Mouse (Mus musculus) megakaryocyte, embryonic 14.5 days (primary cell): ENCODE data around the gene Fcna. TPM values are rescaled to one million over a fixed set of nuclear protein-coding genes. Genes with fewer than 3 reads are reported as not detected.

ENCODE experiments used
- H3K27me3 ChIP-seq: replicated peaks from 2 replicates; pipeline ENCODE3; 2012; ENCODE audit warnings: inconsistent platforms
- H3K36me3 ChIP-seq: replicated peaks from 2 replicates; pipeline ENCODE3; 2012; ENCODE audit warnings: low read length, inconsistent platforms, mixed read lengths
- H3K4me1 ChIP-seq: 2 replicates; pipeline ENCODE4 v1.6.1; 2012; ENCODE audit warnings: inconsistent platforms
- H3K4me3 ChIP-seq: replicated peaks from 2 replicates; pipeline ENCODE3; 2012; ENCODE audit warnings: moderate library complexity, mild to moderate bottlenecking, inconsistent platforms
- H3K9me3 ChIP-seq: 2 replicates; pipeline ENCODE4 v1.6.1; 2012; ENCODE audit warnings: inconsistent platforms
- FLI1 ChIP-seq: IDR thresholded peaks from 2 replicates; pipeline ENCODE4 v1.6.1; 2012; ENCODE audit warnings: low read length, inconsistent platforms, mixed read lengths
- GATA1 ChIP-seq: IDR thresholded peaks from 3 replicates; pipeline ENCODE4 v1.6.1; 2012; ENCODE audit warnings: mixed read lengths, low read length, inconsistent platforms, borderline replicate concordance
- polyA plus RNA-seq: library from polyadenylated mRNA; stranded (reverse); fragments of >175 nt; gene quantifications from 2 replicates; pipeline ENCODE4 v1.2.3, GENCODE M21; 2012; ENCODE audit warnings: low replicate concordance; ENCODE audit not compliant: insufficient read depth

Gene Fcna
- polyA plus RNA-seq, 1 experiment, result 0.49 TPM

GRCm38 (mm10) chr2:25616398-25616797, 11.4 kb downstream of the Fcna start:
- Histone ChIP-seq H3K4me3 (no peak overlapping the region), H3K4me1 (peaks cover 24% of the 10 kb centered on the region), H3K27me3 (peaks cover 94% of the 10 kb centered on the region), H3K9me3 (no peaks in the 10 kb centered on the region), H3K36me3 (no peaks in the 10 kb centered on the region)
- no peak for TF ChIP-seq FLI1
- TF ChIP-seq GATA1, result no peak

- Histone ChIP-seq H3K4me1 (peaks cover 34% of the 10 kb centered on the region), H3K9me3 (no peaks in the 10 kb centered on the region), H3K36me3 (peaks cover 6% of the 10 kb centered on the region), H3K4me3 (peak overlapping the region; percentile 98), H3K27me3 (peaks cover 36% of the 10 kb centered on the region)
- TF ChIP-seq GATA1 (no peak), FLI1 (no peak)
These were observed 19.2 kb downstream of the Fcna start for GRCm38 (mm10) chr2:25608671-25609070.

- peak within 1 kb of the TSS; percentile 98 for H3K4me3 ChIP-seq
- peaks cover 13% of the 10 kb centered on the region for H3K36me3 ChIP-seq
These were observed 19.8 kb downstream of the Fcna start, which contains the start of gene Rabl6 for GRCm38 (mm10) chr2:25607761-25608622. Gene Rabl6, minus strand, starts transcription at chr2:25608521.

GRCm38 (mm10) chr2:25602526-25602925, 25.3 kb downstream of the Fcna start:
- Histone ChIP-seq H3K27me3 (no peaks in the 10 kb centered on the region), H3K36me3 (peaks cover 68% of the 10 kb centered on the region), H3K9me3 (no peaks in the 10 kb centered on the region), H3K4me3 (no peak overlapping the region), H3K4me1 (peaks cover 35% of the 10 kb centered on the region)
- TF ChIP-seq FLI1, result no peak
- no peak for TF ChIP-seq GATA1

More at GRCm38 (mm10) chr2:25607761-25608622, 19.8 kb downstream of the Fcna start, which contains the start of gene Rabl6:
- TF ChIP-seq FLI1, result no peak
- TF ChIP-seq GATA1, result no peak
- Histone ChIP-seq H3K9me3 (no peaks in the 10 kb centered on the region), H3K27me3 (peaks cover 29% of the 10 kb centered on the region), H3K4me1 (peaks cover 29% of the 10 kb centered on the region)

GRCm38 (mm10) chr2:25600037-25600436, 27.8 kb downstream of the Fcna start:
- TF ChIP-seq GATA1, result no peak
- no peak for TF ChIP-seq FLI1
- Histone ChIP-seq H3K4me1 (peaks cover 19% of the 10 kb centered on the region), H3K27me3 (no peaks in the 10 kb centered on the region), H3K9me3 (no peaks in the 10 kb centered on the region), H3K36me3 (peaks cover 93% of the 10 kb centered on the region), H3K4me3 (no peak overlapping the region)

GRCm38 (mm10) chr2:25598749-25599148, 29.1 kb downstream of the Fcna start:
- Histone ChIP-seq H3K4me3 (no peak overlapping the region), H3K9me3 (no peaks in the 10 kb centered on the region), H3K27me3 (no peaks in the 10 kb centered on the region), H3K36me3 (peaks cover 95% of the 10 kb centered on the region), H3K4me1 (peaks cover 19% of the 10 kb centered on the region)
- no peak for TF ChIP-seq GATA1
- no peak for TF ChIP-seq FLI1

GRCm38 (mm10) chr2:25596765-25597510, 30.9 kb downstream of the Fcna start:
- peaks cover 21% of the 10 kb centered on the region for H3K4me1 ChIP-seq
- no peaks in the 10 kb centered on the region for H3K27me3 ChIP-seq
- peaks cover 95% of the 10 kb centered on the region for H3K36me3 ChIP-seq
- H3K9me3 ChIP-seq, result no peaks in the 10 kb centered on the region
- H3K4me3 ChIP-seq, result no peak overlapping the region
- TF ChIP-seq FLI1, result no peak
- TF ChIP-seq GATA1, result no peak

- H3K4me1 ChIP-seq, result peaks cover 13% of the 10 kb centered on the region
- H3K36me3 ChIP-seq, result peaks cover 93% of the 10 kb centered on the region
- no peak for TF ChIP-seq GATA1
- no peak for TF ChIP-seq FLI1
- no peaks in the 10 kb centered on the region for H3K27me3 ChIP-seq
- H3K4me3 ChIP-seq, result no peak overlapping the region
- no peaks in the 10 kb centered on the region for H3K9me3 ChIP-seq
These were observed 36.0 kb downstream of the Fcna start for GRCm38 (mm10) chr2:25591863-25592262.

GRCm38 (mm10) chr2:25588227-25588907, 39.5 kb downstream of the Fcna start:
- TF ChIP-seq FLI1 (no peak), GATA1 (no peak)
- H3K4me3 ChIP-seq, result peak overlapping the region; percentile 35
- peaks cover 13% of the 10 kb centered on the region for H3K4me1 ChIP-seq
- H3K36me3 ChIP-seq, result peaks cover 97% of the 10 kb centered on the region
- H3K27me3 ChIP-seq, result no peaks in the 10 kb centered on the region
- H3K9me3 ChIP-seq, result no peaks in the 10 kb centered on the region

- Histone ChIP-seq H3K4me3 (no peak overlapping the region), H3K27me3 (no peaks in the 10 kb centered on the region), H3K36me3 (peaks cover 96% of the 10 kb centered on the region), H3K9me3 (no peaks in the 10 kb centered on the region), H3K4me1 (peaks cover 18% of the 10 kb centered on the region)
- no peak for TF ChIP-seq FLI1
- TF ChIP-seq GATA1, result no peak
These were observed 40.5 kb downstream of the Fcna start for GRCm38 (mm10) chr2:25587290-25587689.
